Comparison of ENCODE assay signal across 16 mouse cellular contexts in genomic region chr2:3623981-3624584, GRCm38 (mm10). TPM values are rescaled to one million over a fixed set of nuclear protein-coding genes. Genes with fewer than 3 reads are reported as not detected.
DNase-seq lines count a peak whose midpoint lies in the region; ATAC-seq and TF ChIP-seq lines count a peak whose summit lies in the region.
"Had no signal": no experiment of that assay in that cellular context is flagged by ENCODE, and none has a peak within 500 bp of the region (broad histone marks: within the 10 kb centered on the region; RNA-seq: fewer than 3 reads in every experiment).

No protein-coding gene starts in this region.

- 0 out of 2 replicates have a peak, but pooled peaks cover 2% of the 10 kb centered on the region for H3K4me1 ChIP-seq in intestine, embryonic 16.5 days (ENCODE audit: control insufficient read depth, insufficient read depth, low read length)
- H3K4me1 ChIP-seq in kidney, postnatal 0 days (replicated peaks; ENCODE audit: insufficient read depth, low read length) = no peaks in the 10 kb centered on the region
- peaks cover 0 to 11% of the 10 kb centered on the region in 2 experiments; a peak in 2 of 4 replicates for H3K4me1 ChIP-seq in liver, embryonic 14.5 days (replicated peaks; ENCODE audit: control insufficient read depth in 2 of 2, insufficient read depth in 2 of 2, low read length in 1 of 2)
- no peaks in the 10 kb centered on the region for H3K4me1 ChIP-seq in stomach, postnatal 0 days (replicated peaks; ENCODE audit: control insufficient read depth, insufficient read depth)
- no peaks in the 10 kb centered on the region for H3K4me1 ChIP-seq in forebrain, embryonic 15.5 days
- H3K4me1 ChIP-seq: hindbrain, embryonic 15.5 days; midbrain, embryonic 15.5 days had no signal

- 64% methylated on average over 7 of the region's 7 CpGs for WGBS in intestine, embryonic 16.5 days
- 84% methylated on average over 7 of the region's 7 CpGs for WGBS in kidney, postnatal 0 days
- WGBS in liver, embryonic 14.5 days (ENCODE audit: insufficient replicate concordance) = 65% methylated on average over 7 of the region's 7 CpGs
- 59% methylated on average over 7 of the region's 7 CpGs for WGBS in stomach, postnatal 0 days
- WGBS in forebrain, embryonic 15.5 days = 93% methylated on average over 7 of the region's 7 CpGs

- no peaks in the 10 kb centered on the region for H3K9me3 ChIP-seq in intestine, embryonic 16.5 days (ENCODE audit: control insufficient read depth, low read length)
- H3K9me3 ChIP-seq in kidney, postnatal 0 days (replicated peaks; ENCODE audit: low read length) = no peaks in the 10 kb centered on the region
- H3K9me3 ChIP-seq in liver, embryonic 14.5 days (ENCODE audit: control insufficient read depth, low read length) = no peaks in the 10 kb centered on the region
- H3K9me3 ChIP-seq in stomach, postnatal 0 days (ENCODE audit: control insufficient read depth, low read length) = no peaks in the 10 kb centered on the region
- no peaks in the 10 kb centered on the region for H3K9me3 ChIP-seq in forebrain, embryonic 15.5 days
- H3K9me3 ChIP-seq: hindbrain, embryonic 15.5 days; midbrain, embryonic 15.5 days had no signal

- H3K4me2 ChIP-seq in intestine, embryonic 16.5 days (ENCODE audit: low read depth, low read length) = no peak overlapping the region
- no peak overlapping the region for H3K4me2 ChIP-seq in kidney, postnatal 0 days (ENCODE audit: low read length)
- no peak overlapping the region for H3K4me2 ChIP-seq in liver, embryonic 14.5 days (ENCODE audit: low read depth)
- H3K4me2 ChIP-seq in stomach, postnatal 0 days (replicated peaks; ENCODE audit: low read depth) = no peak overlapping the region
- H3K4me2 ChIP-seq in forebrain, embryonic 15.5 days (replicated peaks) = no peak overlapping the region
- H3K4me2 ChIP-seq: heart, embryonic 11.5 days; hindbrain, embryonic 15.5 days; midbrain, embryonic 15.5 days had no signal

- no peaks in the 10 kb centered on the region for H3K27me3 ChIP-seq in intestine, embryonic 16.5 days (replicated peaks; ENCODE audit: control insufficient read depth, insufficient read depth, low read length)
- no peaks in the 10 kb centered on the region for H3K27me3 ChIP-seq in kidney, postnatal 0 days (ENCODE audit: insufficient read depth, low read length)
- no peaks in the 10 kb centered on the region for H3K27me3 ChIP-seq in liver, embryonic 14.5 days (ENCODE audit: control insufficient read depth, insufficient read depth, low read length)
- no peaks in the 10 kb centered on the region for H3K27me3 ChIP-seq in stomach, postnatal 0 days (ENCODE audit: control insufficient read depth, insufficient read depth, low read length)
- no peaks in the 10 kb centered on the region for H3K27me3 ChIP-seq in forebrain, embryonic 15.5 days
- H3K27me3 ChIP-seq: CH12.LX; hindbrain, embryonic 15.5 days; midbrain, embryonic 15.5 days had no signal

- DNase-seq in kidney, postnatal 0 days (ENCODE audit: low spot score) = peak; percentile 39
- DNase-seq in liver, embryonic 14.5 days (ENCODE audit: low read depth in 3 of 3, low spot score in 3 of 3) = peak in 2 of 3 experiments; percentile 6
- DNase-seq in stomach, postnatal 0 days (ENCODE audit: low spot score) = peak; percentile 66
- DNase-seq in thymus, postnatal 10 days (ENCODE audit: low spot score in 2 of 2) = no peak
- DNase-seq in gastrocnemius, adult 18-20 months (ENCODE audit: low spot score) = no peak
- DNase-seq: adrenal gland, postnatal 14 days; cerebellum, postnatal 14 days; gastrocnemius, postnatal 36 days; lung, adult 18-20 months; right cerebral cortex, postnatal 25 days had no signal

- no peak for TF ChIP-seq EP300 in liver, embryonic 14.5 days (IDR thresholded peaks at IDR 0.05; ENCODE audit: low read depth)
- no peak for TF ChIP-seq EP300 in stomach, postnatal 0 days (optimal IDR thresholded peaks at IDR 0.05)

- ATAC-seq in intestine, embryonic 16.5 days = peak; percentile 98
- peak; percentile 94 for ATAC-seq in kidney, postnatal 0 days (replicated peaks; ENCODE audit: low FRiP score, low read depth)
- ATAC-seq in liver, embryonic 14.5 days (ENCODE audit: insufficient read depth) = peak; percentile 64; the same call in 1 of the 2 replicates
- peak; percentile 98 for ATAC-seq in stomach, postnatal 0 days (ENCODE audit: low FRiP score, low TSS enrichment)
- no peak for ATAC-seq in forebrain, embryonic 15.5 days (replicated peaks)
- ATAC-seq: midbrain, embryonic 15.5 days had no signal

- H3K9ac ChIP-seq in intestine, embryonic 16.5 days (ENCODE audit: low read depth, low read length) = no peak overlapping the region
- no peak overlapping the region for H3K9ac ChIP-seq in kidney, postnatal 0 days (ENCODE audit: low read depth, low read length)
- no peak overlapping the region for H3K9ac ChIP-seq in liver, embryonic 14.5 days (replicated peaks)
- H3K9ac ChIP-seq in stomach, postnatal 0 days (ENCODE audit: low read length) = no peak overlapping the region
- H3K9ac ChIP-seq in forebrain, embryonic 15.5 days (replicated peaks) = no peak overlapping the region
- H3K9ac ChIP-seq: hindbrain, embryonic 15.5 days; midbrain, embryonic 15.5 days had no signal

- TF ChIP-seq CTCF in kidney, postnatal 0 days (IDR thresholded peaks at IDR 0.05; ENCODE audit: low read depth) = no peak
- no peak for TF ChIP-seq CTCF in liver, embryonic 14.5 days (IDR thresholded peaks at IDR 0.05; ENCODE audit: low read depth)
- TF ChIP-seq CTCF in stomach, postnatal 0 days (IDR thresholded peaks at IDR 0.05; ENCODE audit: low read depth) = no peak

- H3K27ac ChIP-seq in intestine, embryonic 16.5 days (ENCODE audit: low read length) = peak overlapping the region; percentile 45
- H3K27ac ChIP-seq in kidney, postnatal 0 days = peak overlapping the region; percentile 57; the same call in 1 of the 2 replicates
- H3K27ac ChIP-seq in liver, embryonic 14.5 days = no peak overlapping the region
- peak overlapping the region; percentile 53; the same call in 1 of the 2 replicates for H3K27ac ChIP-seq in stomach, postnatal 0 days (replicated peaks)
- H3K27ac ChIP-seq in forebrain, embryonic 15.5 days (replicated peaks) = no peak overlapping the region
- H3K27ac ChIP-seq: hindbrain, embryonic 15.5 days; midbrain, embryonic 15.5 days had no signal

- no peaks in the 10 kb centered on the region for H3K36me3 ChIP-seq in intestine, embryonic 16.5 days (ENCODE audit: control insufficient read depth, insufficient read depth, low read length)
- H3K36me3 ChIP-seq in kidney, postnatal 0 days (ENCODE audit: insufficient read depth, low read length) = no peaks in the 10 kb centered on the region
- H3K36me3 ChIP-seq in liver, embryonic 14.5 days (replicated peaks; ENCODE audit: control insufficient read depth, insufficient read depth, low read depth) = no peaks in the 10 kb centered on the region
- H3K36me3 ChIP-seq in stomach, postnatal 0 days (ENCODE audit: control insufficient read depth, insufficient read depth, low read length) = no peaks in the 10 kb centered on the region
- H3K36me3 ChIP-seq in forebrain, embryonic 15.5 days = no peaks in the 10 kb centered on the region
- H3K36me3 ChIP-seq: hindbrain, embryonic 15.5 days; midbrain, embryonic 15.5 days had no signal

- H3K4me3 ChIP-seq in intestine, embryonic 16.5 days (ENCODE audit: low read length) = no peak overlapping the region
- H3K4me3 ChIP-seq in kidney, postnatal 0 days (replicated peaks; ENCODE audit: low read depth, low read length) = no peak overlapping the region
- H3K4me3 ChIP-seq in liver, embryonic 14.5 days (ENCODE audit: insufficient read depth in 1 of 2, low read depth in 2 of 2, low read length in 2 of 2) = no peak overlapping the region
- no peak overlapping the region for H3K4me3 ChIP-seq in stomach, postnatal 0 days (ENCODE audit: low read depth, low read length)
- no peak overlapping the region for H3K4me3 ChIP-seq in forebrain, embryonic 15.5 days
- H3K4me3 ChIP-seq: hindbrain, embryonic 15.5 days; midbrain, embryonic 15.5 days had no signal

RNA-seq across cellular contexts. Expression of gene Fam107b, which starts 53.8 kb away (rescaled TPM):
- polyA plus RNA-seq in intestine, embryonic 16.5 days (2015; fragmentation: Nextera tagmentation; extraction: Ambion mirVana) = 36.8 and 39.5 TPM in 2 replicates
- polyA plus RNA-seq in kidney, postnatal 0 days (2015; fragmentation: Nextera tagmentation; extraction: Ambion mirVana) = 62.6 and 68.6 TPM in 2 replicates
- 9.8 and 10.3 TPM in 2 replicates for polyA plus RNA-seq in liver, embryonic 14.5 days (2012; rRNA removed)
- polyA plus RNA-seq in liver, embryonic 14.5 days (2014; fragmentation: Nextera tagmentation; extraction: Ambion mirVana) = 20.8 and 21.4 TPM in 2 replicates
- polyA plus RNA-seq in stomach, postnatal 0 days (2015; fragmentation: Nextera tagmentation; extraction: Ambion mirVana) = 46.4 and 49.6 TPM in 2 replicates
- 58.9 and 60.4 TPM in 2 replicates for polyA plus RNA-seq in forebrain, embryonic 15.5 days (2015; fragmentation: Nextera tagmentation; extraction: Ambion mirVana)
- total RNA-seq in gastrocnemius, adult 18-20 months (2021) = 1 to 10 TPM; 1.6 to 2.7 TPM

Comparison
In these comparisons a context has a peak if more than half of its experiments do, and no peak if none do; other contexts are left out.
1. H3K27ac ChIP-seq: peak in intestine, embryonic 16.5 days (single experiment), kidney, postnatal 0 days (single experiment) and stomach, postnatal 0 days (single experiment); none in liver, embryonic 14.5 days (single experiment) and forebrain, embryonic 15.5 days (single experiment).
2. DNase-seq: peak in kidney, postnatal 0 days (single experiment), liver, embryonic 14.5 days (2 of 3) and stomach, postnatal 0 days (single experiment); none in thymus, postnatal 10 days (0 of 2) and gastrocnemius, adult 18-20 months (single experiment).